Mouse (Mus musculus): Measurements from ENCODE around the gene A930004D18Rik.
"Not testable (repeated sequence)": the region's sequence is repeated elsewhere in the genome, so short reads cannot be mapped to it uniquely, and the experiment has no call there.

A930004D18Rik gene

GRCm38 (mm10) chr2:18004286-18004685 lies 33.3 kb downstream of the A930004D18Rik start:
- no peak for DNase-seq

DNA sequence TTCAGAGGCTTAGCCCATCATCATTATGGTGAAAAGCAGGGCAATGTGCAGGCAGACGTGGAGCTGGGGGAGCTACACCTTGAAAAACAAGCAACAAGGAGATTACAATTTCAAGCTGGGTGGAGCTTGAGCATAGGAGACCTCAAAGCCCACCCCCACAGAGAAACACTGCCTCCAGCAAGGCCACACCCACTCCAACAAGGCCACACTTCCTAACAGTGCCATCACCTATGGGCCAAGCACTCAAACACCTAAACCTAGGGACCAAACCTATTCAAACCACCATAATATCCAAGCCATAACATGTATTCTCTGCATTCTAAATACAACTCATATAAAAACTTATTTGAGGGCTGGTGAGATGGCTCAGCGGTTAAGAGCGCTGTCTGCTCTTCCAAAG lies 35.2 kb downstream of the A930004D18Rik start:
- DNase-seq = no peak

GRCm38 (mm10) chr2:17996858-17997257 lies 40.7 kb downstream of the A930004D18Rik start, which contains the start of gene H2al2a:
Gene H2al2a (minus strand): TSS chr2:17996958.
- no peak for DNase-seq

DNA sequence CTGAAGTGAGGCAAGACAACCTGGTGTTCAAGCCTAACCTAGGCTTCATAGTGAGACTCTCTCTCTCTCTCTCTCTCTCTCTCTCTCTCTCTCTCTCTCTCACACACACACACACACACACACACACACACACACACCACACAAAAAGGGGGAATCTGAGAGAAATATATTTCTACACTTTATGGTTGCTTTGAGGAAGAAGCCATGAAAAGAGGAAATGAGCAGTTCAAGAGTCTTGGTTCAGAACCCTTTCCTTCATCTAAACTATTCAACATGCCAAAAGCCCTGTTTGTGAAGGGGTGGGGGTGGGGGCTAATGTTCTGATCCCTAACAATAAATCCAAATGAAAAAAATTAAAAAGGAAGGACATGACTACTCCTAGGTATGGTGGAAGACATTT lies 48.0 kb downstream of the A930004D18Rik start:
- no peak for DNase-seq

- DNase-seq = no peak
These were observed 48.4 kb downstream of the A930004D18Rik start for GRCm38 (mm10) chr2:17989115-17989514.

GRCm38 (mm10) chr2:17986694-17987093 lies 50.8 kb downstream of the A930004D18Rik start:
- DNase-seq = no peak

- no peak for DNase-seq
These were observed 52.8 kb downstream of the A930004D18Rik start for GRCm38 (mm10) chr2:17984774-17985173.

DNA sequence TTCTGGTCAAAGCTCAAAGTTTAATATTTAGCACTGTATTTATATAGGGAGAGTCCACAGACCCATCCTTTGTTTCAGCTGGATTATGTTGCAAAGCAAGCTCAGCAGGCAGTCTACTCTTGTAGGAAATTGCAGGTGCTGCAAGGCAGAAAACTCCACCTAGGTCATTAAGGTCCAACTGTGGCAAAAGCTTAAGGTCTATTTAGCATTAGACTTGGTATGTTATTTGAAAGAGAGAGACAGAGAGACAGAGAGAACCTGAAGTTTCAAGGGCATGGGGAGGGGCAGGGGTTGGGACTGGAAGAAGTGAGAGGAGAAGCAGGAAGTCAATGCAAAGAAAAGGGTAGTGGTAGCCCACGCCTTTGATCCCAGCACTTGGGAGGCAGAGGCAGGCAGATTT lies 54.8 kb downstream of the A930004D18Rik start:
- DNase-seq = no peak

DNA sequence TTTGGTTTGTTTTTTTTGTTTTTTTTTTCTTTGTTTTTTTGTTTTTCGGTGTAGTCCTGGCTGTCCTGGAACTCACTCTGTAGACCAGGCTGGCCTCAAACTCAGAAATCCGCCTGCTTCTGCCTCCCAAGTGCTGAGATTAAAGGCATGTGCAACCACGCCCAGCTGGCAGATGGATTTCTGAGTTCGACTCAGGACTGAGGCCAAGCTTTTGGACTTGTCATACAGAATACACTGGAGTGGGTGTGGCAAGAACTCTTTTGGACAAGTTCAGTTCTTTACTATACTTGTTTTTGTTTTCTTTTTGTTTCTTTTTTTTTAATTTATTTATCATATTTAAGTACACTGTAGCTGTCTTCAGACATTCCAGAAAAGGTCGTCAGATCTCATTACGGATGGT lies 58.8 kb downstream of the A930004D18Rik start:
- DNase-seq = no peak

DNA sequence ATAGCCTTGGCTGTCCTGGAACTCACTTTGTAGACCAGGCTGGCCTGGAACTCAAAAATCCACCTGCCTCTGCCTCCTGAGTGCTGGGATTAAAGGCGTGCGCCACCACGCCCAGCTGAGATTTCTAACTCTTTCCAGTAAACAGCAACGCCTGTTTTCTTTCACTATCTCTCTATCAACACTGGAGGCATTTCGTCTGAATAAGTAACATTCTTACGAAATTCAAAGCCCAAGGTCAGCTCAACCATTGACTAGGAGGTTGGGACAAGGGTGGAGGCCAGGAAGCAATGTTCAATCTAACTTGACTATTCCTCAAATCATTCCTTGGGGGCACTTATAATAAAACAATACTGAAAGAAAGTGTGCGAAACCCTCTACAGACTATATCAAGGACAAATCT lies 59.3 kb downstream of the A930004D18Rik start:
- not testable (repeated sequence) for DNase-seq

GRCm38 (mm10) chr2:17977645-17978044 lies 59.9 kb downstream of the A930004D18Rik start:
- DNase-seq = not testable (repeated sequence)

DNA sequence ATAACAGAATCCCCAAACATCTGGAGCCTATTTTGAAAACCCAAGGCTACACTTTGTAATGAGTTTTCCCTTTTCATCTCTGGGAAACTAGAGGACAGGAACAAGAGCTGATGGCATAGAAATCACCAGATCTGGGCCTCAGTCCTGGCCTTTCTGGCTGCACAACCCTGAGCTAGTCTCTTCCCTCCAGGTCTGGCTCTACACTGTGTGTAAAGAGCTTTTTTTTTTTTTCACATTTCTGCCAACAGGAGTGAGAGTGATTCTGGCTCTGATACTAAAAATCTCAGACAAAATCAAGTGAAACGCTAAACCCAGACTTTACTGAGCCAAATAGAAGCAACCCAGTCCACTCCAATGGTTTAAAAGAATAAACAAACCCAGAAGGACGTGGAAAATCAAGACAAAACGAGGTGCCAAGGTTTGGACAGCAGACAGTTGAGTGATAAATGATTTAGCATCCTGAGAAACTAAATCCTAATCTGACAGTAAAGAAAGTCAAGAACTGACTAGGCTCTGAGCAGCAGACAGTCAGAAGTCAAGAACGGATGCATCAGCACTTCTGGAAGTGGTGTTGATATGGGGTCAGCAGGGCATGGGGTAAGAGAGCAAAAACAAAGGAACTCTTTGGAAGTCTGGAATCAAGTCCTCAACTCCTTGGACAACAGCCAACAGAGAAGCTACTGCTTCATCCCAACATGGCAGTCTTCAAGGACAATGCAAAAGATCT lies 61.8 kb downstream of the A930004D18Rik start:
- no peak for DNase-seq

Data from thymus, postnatal 36 days (tissue).